Mouse (Mus musculus) midbrain, postnatal 0 days (tissue): ENCODE measurements around the gene Cd300ld4. TPM values are rescaled to one million over a fixed set of nuclear protein-coding genes. Genes with fewer than 3 reads are reported as not detected.
"Not testable (repeated sequence)": the region's sequence is repeated elsewhere in the genome, so short reads cannot be mapped to it uniquely, and the experiment has no call there.

ENCODE experiments used
- ATAC-seq: fragments of 200-750 bp; cut with Nextera tagmentation; 2 replicates; pipeline ENCODE4 v1.8.0; 2017; ENCODE audit warnings: moderate number of reproducible peaks, mild to moderate bottlenecking, moderate TSS enrichment, moderate library complexity; ENCODE audit not compliant: low FRiP score
- DNase-seq: peaks from one replicate; pipeline ENCODE4 v3.0.0-alpha.2; 2015; ENCODE audit warnings: low spot score
- H3K27ac ChIP-seq: fragments of 300-500 bp; sonication (generic); 2 replicates; pipeline ENCODE4 v1.5.1; 2014; ENCODE audit warnings: low read depth, mild to moderate bottlenecking, low read length, mixed read lengths
- H3K27me3 ChIP-seq: fragments of 300-500 bp; sonication (generic); 2 replicates; pipeline ENCODE4 v1.6.1; 2014; ENCODE audit warnings: low read length, control low read depth, mixed read lengths; ENCODE audit not compliant: insufficient read depth
- H3K36me3 ChIP-seq: fragments of 300-500 bp; sonication (generic); 2 replicates; pipeline ENCODE4 v1.6.1; 2014; ENCODE audit warnings: low read length, control low read depth, mixed read lengths; ENCODE audit not compliant: insufficient read depth
- H3K4me1 ChIP-seq: fragments of 300-500 bp; sonication (generic); 2 replicates; pipeline ENCODE4 v1.6.1; 2014; ENCODE audit warnings: mild to moderate bottlenecking, control low read depth, antibody characterized with exemption, low read length, mixed read lengths; ENCODE audit not compliant: insufficient read depth
- H3K4me2 ChIP-seq: fragments of 300-500 bp; sonication (generic); 2 replicates; pipeline ENCODE4 v1.6.1; 2014; ENCODE audit warnings: low read depth, mild to moderate bottlenecking, low read length, mixed read lengths; ENCODE audit not compliant: poor library complexity, severe bottlenecking
- H3K4me3 ChIP-seq: fragments of 300-500 bp; sonication (generic); 2 replicates; pipeline ENCODE4 v1.5.1; 2014; ENCODE audit warnings: low read depth, mild to moderate bottlenecking, low read length, moderate library complexity
- H3K9ac ChIP-seq: fragments of 300-500 bp; sonication (generic); replicated peaks from 2 replicates; pipeline ENCODE4 v1.6.1; 2014; ENCODE audit warnings: mild to moderate bottlenecking, low read length, moderate library complexity, mixed read lengths; ENCODE audit not compliant: poor library complexity, severe bottlenecking
- H3K9me3 ChIP-seq: fragments of 300-500 bp; sonication (generic); 2 replicates; pipeline ENCODE4 v1.6.1; 2016; ENCODE audit warnings: low read length, control low read depth
- CTCF ChIP-seq: IDR thresholded peaks from 2 replicates; pipeline ENCODE4 v1.5.1; 2016; ENCODE audit warnings: antibody characterized with exemption, mild to moderate bottlenecking
- WGBS: fragments of 180-500 bp; shearing (Covaris S2); extraction: QIAGEN DNeasy Blood & Tissue Kit; methylation state at CpG from one replicate; pipeline ENCODE4 v1.1.7; 2014; 5-methylcytosine and 5-hydroxymethylcytosine counted together
- polyA plus RNA-seq: library from polyadenylated mRNA; unstranded; fragments of >200 nt; fragmentation: Nextera tagmentation; extraction: Ambion mirVana; gene quantifications from 2 replicates; pipeline ENCODE4 v1.2.1, GENCODE M21; 2015
- total RNA-seq: library from RNA; depleted of rRNA; stranded (reverse); fragments of >200 nt; gene quantifications from 2 replicates; pipeline ENCODE4 v1.2.3, GENCODE M21; 2014; rRNA removed

The Cd300ld4 gene
- total RNA-seq (not detected in 2 replicates), polyA plus RNA-seq (not detected in 2 replicates)

GRCm38 (mm10) chr11:115026912-115027311 lies at the start of gene Cd300ld4:
TSS of gene Cd300ld4 (minus strand) at chr11:115027012.
- H3K4me3 ChIP-seq, H3K9ac ChIP-seq, DNase-seq, H3K4me2 ChIP-seq, H3K27me3 ChIP-seq, H3K36me3 ChIP-seq, ATAC-seq, H3K9me3 ChIP-seq, H3K27ac ChIP-seq, H3K4me1 ChIP-seq: not testable (repeated sequence)
- no CpG with 5 or more reads among the region's 6 CpGs for WGBS

DNA sequence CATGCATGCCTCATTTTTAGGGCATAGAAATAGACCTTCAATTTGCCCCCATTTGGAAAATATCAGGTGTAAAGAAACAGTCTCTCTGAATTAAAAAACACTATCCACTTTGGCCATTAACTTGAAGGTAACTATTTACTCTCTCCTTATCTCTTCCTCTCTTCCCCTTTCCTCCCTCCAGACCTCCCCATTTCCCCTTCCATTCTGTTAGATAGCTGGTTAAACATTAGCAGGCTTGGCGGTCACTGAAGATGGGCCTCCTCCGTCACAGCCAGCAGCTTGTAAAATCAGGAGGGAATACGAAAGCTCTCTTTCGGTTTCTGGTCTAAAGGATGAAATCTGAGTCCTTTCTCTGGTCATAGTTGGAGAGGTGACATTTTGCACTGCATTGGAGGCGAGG lies 49.0 kb upstream of the Cd300ld4 start:
- H3K4me1 ChIP-seq: no peaks in the 10 kb centered on the region; the same call in 1 of the 2 replicates
- ATAC-seq (no peak), DNase-seq (no peak)
- no peak for TF ChIP-seq CTCF
- H3K9me3 ChIP-seq: no peaks in the 10 kb centered on the region
- WGBS: 80% methylated on average over 5 of the region's 5 CpGs
- no peaks in the 10 kb centered on the region for H3K27me3 ChIP-seq
- H3K4me2 ChIP-seq: no peak overlapping the region
- no peak overlapping the region for H3K4me3 ChIP-seq
- H3K27ac ChIP-seq: no peak overlapping the region
- no peaks in the 10 kb centered on the region for H3K36me3 ChIP-seq
- no peak overlapping the region for H3K9ac ChIP-seq

DNA sequence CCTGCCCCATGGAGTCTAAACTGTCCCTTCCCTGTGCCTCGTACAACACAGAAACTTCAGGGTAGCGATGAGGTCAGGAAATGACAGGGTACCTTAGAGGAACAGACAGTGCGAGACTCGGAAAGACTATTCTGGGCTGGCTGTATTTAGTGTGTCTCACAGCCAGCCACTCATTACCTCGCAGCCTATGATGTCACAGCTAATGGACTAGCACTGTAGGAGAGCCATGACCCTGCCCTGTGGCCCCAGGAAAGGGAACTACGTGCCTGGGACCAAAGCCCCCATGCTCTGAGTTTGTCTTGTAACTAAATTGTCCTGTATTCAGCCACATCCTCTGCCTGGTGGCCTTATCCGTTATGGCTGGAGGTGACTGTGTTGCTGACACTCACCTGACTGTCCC lies 48.6 kb upstream of the Cd300ld4 start:
- TF ChIP-seq CTCF: no peak
- WGBS: 78% methylated on average over 7 of the region's 7 CpGs
- Histone ChIP-seq H3K36me3 (no peaks in the 10 kb centered on the region), H3K9ac (no peak overlapping the region), H3K27ac (no peak overlapping the region), H3K4me2 (no peak overlapping the region), H3K27me3 (no peaks in the 10 kb centered on the region), H3K4me3 (no peak overlapping the region), H3K9me3 (no peaks in the 10 kb centered on the region), H3K4me1 (no peaks in the 10 kb centered on the region; the same call in 1 of the 2 replicates)
- ATAC-seq: no peak
- DNase-seq: no peak

GRCm38 (mm10) chr11:115073002-115073401 lies 46.2 kb upstream of the Cd300ld4 start:
- Histone ChIP-seq H3K27me3 (no peaks in the 10 kb centered on the region), H3K9me3 (no peaks in the 10 kb centered on the region), H3K36me3 (no peaks in the 10 kb centered on the region), H3K27ac (no peak overlapping the region), H3K4me2 (no peak overlapping the region), H3K9ac (no peak overlapping the region), H3K4me3 (no peak overlapping the region), H3K4me1 (no peaks in the 10 kb centered on the region; the same call in 1 of the 2 replicates)
- ATAC-seq (no peak), DNase-seq (no peak)
- WGBS: 51% methylated on average over 5 of the region's 5 CpGs
- no peak for TF ChIP-seq CTCF

- peak; percentile 85 for DNase-seq
- peak; percentile 69 for ATAC-seq
- WGBS: 19% methylated on average over 14 of the region's 14 CpGs
- H3K36me3 ChIP-seq: no peaks in the 10 kb centered on the region
- peak overlapping the region; percentile 10 for H3K4me2 ChIP-seq
- H3K9me3 ChIP-seq: no peaks in the 10 kb centered on the region
- no peaks in the 10 kb centered on the region; the same call in 1 of the 2 replicates for H3K4me1 ChIP-seq
- H3K4me3 ChIP-seq: no peak overlapping the region
- TF ChIP-seq CTCF: peak; percentile 31; the same call in 1 of the 2 replicates
- H3K27me3 ChIP-seq: no peaks in the 10 kb centered on the region
- H3K9ac ChIP-seq: no peak overlapping the region
- no peak overlapping the region for H3K27ac ChIP-seq
Observed at GRCm38 (mm10) chr11:115071631-115072294, 45.0 kb upstream of the Cd300ld4 start.

GRCm38 (mm10) chr11:115071015-115071551 lies 44.3 kb upstream of the Cd300ld4 start:
- Histone ChIP-seq H3K4me3 (no peak overlapping the region), H3K27ac (no peak overlapping the region), H3K4me1 (no peaks in the 10 kb centered on the region; the same call in 1 of the 2 replicates), H3K9me3 (no peaks in the 10 kb centered on the region), H3K4me2 (peak overlapping the region; percentile 10), H3K27me3 (no peaks in the 10 kb centered on the region), H3K9ac (no peak overlapping the region), H3K36me3 (no peaks in the 10 kb centered on the region)
- TF ChIP-seq CTCF: no peak
- peak; percentile 44 for DNase-seq
- no peak for ATAC-seq
- WGBS: 7% methylated on average over 9 of the region's 9 CpGs
